Mouse (Mus musculus) adrenal gland (tissue): ENCODE results near the gene Map3k7.

Source experiments
- intact Hi-C: fragments of 180-260 bp; cut with DNase I; formaldehyde crosslinking; loops from one replicate; pipeline ENCODE4 v1.15.1; 2025
- long read RNA-seq, 2 experiments: library from polyadenylated mRNA; unstranded; transcript quantifications; one replicate each; pipeline ENCODE4 v2.0.0; 2020; ENCODE audit warnings: borderline replicate concordance in 1 of 2; ENCODE audit not compliant: insufficient replicate concordance in 1 of 2

Map3k7 gene
- long read RNA-seq, experiment 1, partial matches to known transcripts, result 1 of 2 reads
- long read RNA-seq, experiment 1, other reads (novel, unspliced or antisense), result 1 of 2 reads
- long read RNA-seq, experiment 2, partial matches to known transcripts, result 3 of 6 reads
- long read RNA-seq, experiment 2, other reads (novel, unspliced or antisense), result 3 of 6 reads

DNA sequence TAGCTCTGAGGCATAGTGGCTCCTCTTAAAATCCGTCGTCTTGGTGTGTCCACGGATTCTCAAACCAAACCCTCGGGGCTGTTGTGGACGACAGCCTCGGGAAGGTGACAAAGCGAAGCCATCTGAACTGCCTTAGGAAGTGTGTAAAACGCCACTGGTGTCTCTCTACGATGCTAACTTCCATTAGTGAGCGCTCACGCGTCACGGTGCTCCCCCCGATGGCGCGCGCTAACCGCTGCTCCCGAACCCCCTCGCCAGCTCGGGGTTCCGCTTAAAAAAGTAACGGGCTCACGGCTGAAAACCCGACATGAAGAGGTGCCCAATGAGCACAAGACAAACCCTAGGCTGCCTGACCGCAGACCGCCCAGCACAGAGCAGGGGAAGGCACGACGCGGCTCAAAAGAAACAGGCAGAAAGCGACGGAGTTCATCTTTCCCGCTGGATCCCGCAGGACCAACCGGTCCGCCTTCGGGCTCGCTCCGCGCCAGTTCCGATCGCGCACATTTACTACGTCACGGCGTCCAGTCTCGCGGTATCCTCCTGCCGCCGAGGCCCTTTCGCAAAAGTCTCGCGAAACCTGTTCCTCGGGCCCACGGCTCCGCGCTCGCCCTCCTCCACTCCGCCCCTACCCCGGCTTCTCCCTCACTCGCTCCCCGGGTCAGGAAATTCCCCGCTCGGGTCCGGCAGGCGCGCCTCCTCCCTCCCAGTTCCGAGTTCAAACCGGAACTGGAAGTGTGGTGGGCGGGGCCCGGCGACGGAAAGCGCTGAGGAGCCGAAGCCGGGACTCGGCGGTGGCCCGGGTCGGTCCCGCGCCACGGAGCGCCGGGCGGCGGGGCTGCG is at the start of gene Map3k7:
Map3k7 (plus strand) TSS at position 744 of the 840 bp plus-strand sequence.
- intact Hi-C loops, result no loop called here

DNA sequence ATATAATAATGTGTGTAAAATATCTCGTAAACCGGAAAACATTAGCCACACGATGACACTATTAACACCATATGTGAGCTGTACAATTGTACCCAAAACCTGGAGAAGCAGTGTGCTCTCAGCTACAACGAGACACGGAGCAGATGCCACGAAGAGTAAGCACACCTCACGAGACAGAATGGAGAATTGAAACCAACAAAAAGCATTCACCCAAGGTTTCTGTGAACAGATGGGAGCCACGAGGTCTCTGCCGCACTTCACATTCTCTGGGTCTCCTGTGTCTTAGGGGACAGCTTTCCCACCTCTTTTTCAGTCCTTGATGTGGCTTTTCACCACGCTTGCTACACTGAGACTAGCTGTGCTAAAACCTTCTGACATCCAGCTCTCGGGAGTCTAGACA is 48.8 kb upstream of the Map3k7 start:
- intact Hi-C loops, result no loop called here

DNA sequence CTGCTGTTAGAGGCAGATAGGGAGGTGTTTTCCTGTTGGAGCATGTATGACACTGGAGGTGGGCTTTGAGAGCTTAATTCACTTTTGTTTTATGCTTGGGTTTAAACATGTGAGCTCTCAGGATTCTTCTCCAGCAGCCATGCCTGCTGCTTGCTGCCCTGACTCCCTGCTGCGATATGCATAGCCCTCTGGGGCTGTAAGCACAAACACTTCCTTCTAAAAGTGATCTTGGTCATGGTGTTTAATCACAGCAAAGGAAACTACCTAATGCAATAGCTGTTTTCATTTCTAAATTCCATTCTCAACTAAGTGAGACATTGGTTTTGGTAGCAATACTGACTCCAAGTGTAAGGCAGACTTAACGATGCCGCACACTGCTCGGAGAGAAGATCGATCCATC is 45.2 kb upstream of the Map3k7 start:
- intact Hi-C loops, result no loop called here

DNA sequence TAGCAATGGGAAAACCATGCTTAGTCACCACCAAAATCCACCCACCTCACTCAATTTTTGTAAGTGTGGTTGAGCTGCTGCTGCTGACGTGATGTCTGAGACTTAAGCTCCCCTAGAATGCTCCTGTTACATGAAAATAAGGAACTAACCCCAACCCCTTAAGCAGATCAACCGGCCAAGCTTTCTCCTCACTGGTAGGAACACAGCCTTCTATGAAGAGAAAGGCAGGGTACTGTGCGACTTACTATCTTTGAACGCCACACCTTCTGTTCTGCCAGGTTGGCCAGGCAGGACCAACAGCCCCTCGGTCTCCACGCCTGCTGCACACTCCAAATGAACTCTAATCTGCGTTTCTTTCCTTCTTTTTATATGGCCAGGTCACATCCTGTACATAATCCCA is 41.7 kb upstream of the Map3k7 start:
- intact Hi-C loops, result no loop called here

DNA sequence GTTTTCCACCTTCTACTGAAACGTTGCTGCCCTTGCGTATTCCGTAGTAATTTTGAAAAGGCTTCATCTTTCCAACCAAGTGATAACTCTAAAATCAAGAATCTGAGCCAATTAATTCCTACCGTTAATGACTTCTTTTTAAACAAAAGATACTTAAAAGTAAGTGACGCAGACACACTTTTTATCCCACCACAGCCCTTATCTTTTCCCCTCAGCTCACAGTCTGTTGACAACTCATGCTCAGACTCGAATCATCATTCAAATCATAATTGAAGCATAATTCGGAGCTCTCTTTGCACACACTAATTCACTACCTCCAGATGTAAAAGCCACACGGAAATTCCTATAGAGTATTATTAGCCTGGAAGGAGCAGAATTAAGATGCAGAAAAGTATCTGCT is 40.5 kb upstream of the Map3k7 start:
- intact Hi-C loops, result no loop called here

DNA sequence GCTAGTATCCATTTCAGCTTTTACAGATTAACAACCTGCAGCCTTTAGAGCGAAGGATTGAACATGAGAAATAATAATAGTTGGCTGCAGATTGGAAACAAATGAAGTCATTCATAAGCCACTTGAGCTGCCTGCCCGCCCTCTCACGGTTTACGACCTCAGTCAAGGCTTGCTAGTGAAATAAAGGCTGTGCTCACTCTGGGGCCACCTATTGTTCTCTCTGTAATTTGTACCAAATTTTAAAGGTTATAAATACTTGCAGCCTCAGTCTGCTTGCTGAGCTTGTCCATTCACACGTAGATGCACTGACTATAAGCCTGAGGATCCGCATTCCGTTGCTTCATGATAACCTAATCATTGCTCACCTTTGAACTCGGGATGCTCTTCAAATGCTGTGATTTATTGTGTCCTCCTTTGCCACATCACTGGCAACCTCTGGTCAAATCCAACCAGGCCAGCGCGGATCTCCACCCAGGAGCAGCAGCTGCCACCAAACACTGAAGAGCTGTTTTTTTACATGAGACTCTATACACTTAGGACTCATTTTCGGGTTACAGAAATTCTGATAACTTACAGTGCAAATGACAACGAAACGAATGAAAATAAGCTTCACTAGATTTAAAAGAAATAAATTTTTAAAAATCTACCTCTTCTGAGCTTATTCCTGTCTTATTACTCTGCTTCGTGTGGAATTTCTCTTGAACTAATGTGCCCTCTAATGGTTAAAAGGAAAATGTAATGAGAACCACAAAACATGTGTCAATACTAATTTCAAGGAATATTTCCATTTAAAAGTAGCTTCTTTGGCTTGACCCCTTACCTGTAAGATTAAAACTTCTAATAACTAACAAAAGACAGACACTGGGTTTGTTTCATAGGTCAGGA is 39.4 kb upstream of the Map3k7 start:
- intact Hi-C loops, result no loop called here

DNA sequence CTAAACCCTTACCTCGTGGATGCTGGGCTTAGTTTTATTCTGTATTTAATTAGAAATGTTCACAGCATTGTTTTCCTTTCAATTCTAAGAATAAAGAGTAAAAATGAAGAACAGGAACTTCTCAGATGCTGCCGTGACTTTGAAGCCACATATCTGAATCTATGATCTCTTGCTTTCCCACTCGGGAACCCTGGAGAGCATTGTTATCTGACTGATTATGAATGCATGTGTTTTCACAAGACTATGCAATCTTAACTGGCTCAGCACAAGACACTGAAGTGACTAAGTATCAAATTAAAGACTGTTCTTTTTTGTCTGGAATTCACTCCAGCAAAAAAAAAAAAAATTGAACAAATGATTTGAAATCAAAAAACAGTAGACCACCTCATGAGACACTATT is 30.7 kb upstream of the Map3k7 start:
- intact Hi-C loops, result loop anchor here (10.0 kb wide), 1 partner anchor 108 kb away; no protein-coding TSS in a partner anchor

DNA sequence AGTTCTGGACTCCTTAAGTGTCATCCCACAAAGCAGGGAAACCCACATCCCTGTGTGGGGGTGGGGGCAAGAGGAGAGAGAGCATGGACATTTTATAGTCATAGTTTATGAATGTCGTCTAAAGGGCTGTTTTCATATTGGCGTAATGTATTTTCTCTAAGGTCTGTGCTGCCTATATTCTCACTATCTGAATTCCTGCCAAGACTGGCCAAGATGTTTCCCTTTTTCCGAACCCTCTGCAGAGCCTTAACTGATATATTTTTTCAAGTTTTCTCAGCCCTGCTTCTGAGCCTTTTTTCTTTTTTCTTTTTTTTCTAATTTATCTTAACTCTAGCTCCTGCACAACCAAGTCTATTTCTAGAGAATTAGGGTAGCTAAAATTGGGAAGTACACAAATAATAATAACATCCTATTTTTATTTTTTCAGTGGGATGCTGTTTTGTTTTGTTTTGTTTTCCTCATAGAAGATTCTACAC is 28.0 kb upstream of the Map3k7 start:
- intact Hi-C loops, result loop anchor here (10.0 kb wide), 1 partner anchor 111 kb away; no protein-coding TSS in a partner anchor

DNA sequence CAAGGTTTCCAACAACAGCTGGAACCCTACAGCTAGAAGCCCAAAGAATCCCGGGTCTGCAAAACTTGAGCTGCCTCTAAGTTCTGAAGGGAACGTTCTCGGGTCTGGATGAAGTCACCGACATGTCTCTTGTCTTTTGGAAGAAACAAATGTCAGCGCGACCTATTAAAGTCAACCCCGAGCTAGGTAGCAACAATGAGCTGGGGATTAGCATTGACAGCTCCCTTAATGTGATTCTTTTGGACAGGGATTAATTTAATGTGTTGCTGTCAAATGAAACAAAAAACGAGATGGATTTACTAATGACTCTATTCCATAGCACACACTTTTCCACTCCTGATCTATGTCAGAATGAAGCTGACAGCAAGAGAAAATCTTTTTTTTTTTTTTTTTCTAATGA is 27.5 kb upstream of the Map3k7 start:
- intact Hi-C loops, result loop anchor here (10.0 kb wide), 1 partner anchor 112 kb away; no protein-coding TSS in a partner anchor

DNA sequence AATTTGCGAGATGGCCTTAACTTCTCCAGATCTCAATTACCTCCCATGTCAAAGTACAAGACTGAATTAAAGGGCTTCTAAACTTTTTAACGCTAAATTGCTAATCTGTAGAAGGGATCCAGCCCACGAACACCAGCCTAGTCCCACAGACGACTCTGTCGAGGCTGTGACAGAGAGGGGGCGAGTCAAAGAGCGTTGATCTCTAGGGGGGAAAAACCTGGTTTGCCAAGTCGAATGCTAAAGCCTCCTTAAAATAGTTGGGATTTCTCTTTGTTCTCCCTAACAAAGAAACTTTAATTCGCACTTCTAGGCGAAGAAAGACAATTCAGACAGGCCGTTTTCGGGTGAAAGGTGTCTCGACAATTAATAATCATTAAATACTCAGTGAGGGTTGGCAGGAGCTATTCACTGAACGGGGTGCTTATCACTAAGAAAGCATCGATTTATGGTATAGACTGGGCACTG is 27.0 kb upstream of the Map3k7 start:
- intact Hi-C loops, result loop anchor here (10.0 kb wide), 1 partner anchor 112 kb away; no protein-coding TSS in a partner anchor

DNA sequence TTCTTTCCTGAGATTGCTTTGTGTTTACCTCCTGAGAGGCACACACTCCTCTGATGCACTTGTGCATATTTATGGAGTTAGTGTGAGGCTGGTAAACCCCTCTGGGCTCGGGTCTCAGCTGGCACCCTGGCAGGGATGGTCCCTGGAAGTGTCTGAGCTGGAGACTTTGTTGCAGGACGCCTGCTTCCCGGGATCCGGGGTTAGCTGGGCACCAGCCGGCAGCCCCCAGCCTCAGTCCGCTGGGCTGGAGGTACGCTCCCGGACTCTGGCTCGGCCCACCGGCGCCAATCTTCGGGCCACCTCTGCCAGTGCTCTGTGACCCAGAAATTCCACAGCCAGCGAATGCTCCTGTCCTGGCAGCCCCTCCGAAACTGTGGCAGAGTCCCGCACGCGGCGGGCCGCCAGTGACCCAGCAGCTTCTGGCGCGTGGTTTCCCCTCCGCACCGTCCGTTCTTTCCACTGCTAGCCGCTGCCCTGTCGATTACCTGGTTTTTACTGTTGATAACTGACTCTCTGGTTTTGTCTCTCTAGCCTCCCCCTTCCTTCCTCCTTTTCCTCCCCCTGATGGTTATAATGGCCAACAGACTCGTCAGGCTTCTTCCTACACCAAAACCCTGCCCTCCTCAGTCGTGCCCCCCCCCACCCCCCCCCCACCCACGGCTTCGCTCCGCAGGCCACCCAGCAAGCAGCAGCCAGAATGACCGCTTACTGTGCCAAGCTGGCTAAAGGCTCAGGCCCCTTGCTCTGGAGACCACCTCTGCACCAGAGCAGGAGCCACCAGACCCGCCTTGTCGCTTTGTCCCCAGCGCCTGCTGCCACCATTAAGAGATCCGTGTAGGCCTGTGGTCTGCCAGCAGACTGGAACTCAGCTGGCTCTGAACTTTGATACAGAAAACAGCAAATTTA is 26.3 kb upstream of the Map3k7 start:
- intact Hi-C loops, result loop anchor here (10.0 kb wide), 1 partner anchor 113 kb away; no protein-coding TSS in a partner anchor

DNA sequence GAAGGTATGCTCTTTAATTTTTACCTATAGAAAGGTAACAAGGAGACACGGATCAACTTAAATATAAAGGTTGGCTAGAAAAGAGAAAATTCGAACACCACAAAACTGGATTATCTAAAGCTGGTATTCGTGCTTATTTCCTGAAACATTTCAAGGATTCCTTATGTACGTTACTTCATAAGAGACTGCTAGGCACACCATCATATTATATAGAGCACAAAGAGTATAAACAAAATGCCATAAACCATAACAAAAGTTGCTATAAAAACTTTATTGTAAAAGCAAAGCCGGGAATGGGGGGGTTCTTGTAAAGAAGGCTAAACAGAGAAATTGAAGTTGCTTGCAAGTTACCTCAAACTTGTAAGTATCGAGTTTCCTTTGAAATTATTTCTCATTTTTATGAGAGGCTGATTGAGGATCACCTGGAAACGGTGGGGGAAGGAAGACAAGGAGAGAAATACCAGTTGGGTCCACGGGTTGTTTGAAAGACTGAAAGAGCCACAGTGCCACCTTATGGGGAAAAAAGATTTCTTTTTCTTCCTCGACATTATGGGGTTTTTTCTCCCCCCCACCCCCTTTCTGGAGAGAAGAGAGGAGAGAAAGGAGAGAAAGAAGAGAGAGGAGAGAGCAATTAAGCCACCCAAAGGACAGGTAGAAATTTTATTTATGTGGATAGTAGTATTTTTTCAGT is 25.3 kb upstream of the Map3k7 start:
- intact Hi-C loops, result loop anchor here (10.0 kb wide), 1 partner anchor 114 kb away; no protein-coding TSS in a partner anchor

DNA sequence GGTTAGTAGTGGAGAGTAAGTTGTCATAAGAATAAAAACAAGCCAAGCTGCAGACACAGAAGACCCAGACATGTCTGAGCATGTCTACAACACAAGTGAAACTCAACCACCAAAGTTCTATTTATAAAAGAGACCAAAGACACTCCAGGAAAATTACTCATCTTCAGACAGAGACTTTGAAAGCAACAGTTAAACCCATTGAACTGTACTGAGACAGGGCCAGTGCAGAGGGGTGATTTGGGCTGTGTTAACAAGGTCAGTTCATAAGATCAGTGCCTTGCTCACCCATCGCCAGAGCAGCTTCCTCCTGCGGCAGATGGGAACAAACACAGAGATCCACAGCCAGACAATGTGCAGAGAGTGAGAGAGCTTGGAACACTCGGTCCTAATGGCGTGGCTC is 22.3 kb upstream of the Map3k7 start:
- intact Hi-C loops, result no loop called here

DNA sequence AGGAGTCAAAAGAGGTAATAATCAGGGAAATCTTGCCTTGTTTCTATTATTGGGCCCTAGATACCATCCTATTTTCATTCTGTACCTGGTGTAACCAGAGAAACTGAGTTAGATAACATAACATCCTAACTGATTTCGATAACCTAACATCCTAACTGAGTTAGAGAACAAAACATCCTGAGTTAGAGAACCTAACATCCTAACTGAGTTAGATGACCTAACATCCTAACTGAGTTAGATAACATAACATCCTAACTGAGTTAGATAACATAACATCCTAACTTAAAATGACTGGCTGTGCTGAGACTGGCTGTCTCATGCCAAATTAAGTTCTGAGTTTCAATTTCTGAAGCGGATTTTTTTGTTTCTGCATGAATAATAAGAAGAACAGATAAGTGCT is 20.9 kb upstream of the Map3k7 start:
- intact Hi-C loops, result no loop called here

DNA sequence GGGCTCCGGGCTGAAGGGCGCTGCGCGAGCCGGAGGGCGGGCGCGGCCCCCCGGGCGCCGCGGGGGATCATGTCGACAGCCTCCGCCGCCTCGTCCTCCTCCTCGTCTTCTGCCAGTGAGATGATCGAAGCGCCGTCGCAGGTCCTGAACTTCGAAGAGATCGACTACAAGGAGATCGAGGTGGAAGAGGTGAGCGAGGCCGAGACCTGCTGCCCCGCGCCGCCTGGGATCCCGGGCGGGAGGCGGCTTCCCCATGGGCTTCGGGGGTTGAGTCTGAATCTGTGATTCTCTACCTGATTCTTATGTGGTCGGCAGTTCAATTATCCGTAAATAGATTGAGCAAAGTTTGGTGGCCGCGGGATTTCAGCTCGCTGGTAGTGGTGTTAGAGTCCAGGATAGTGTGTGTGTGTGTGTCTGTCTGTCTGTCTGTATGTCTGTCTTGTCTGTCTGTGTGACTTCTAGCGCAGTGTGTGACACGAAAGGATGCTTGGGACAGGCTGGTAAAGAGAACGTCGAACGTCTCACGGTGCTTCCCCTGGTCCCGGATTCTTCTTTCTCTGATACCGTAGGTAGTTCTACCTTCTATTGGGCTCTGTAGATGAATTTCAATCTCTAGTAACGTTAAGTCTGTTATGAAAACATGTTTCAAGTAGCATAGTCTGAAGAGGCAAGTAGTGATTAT is 438 bp downstream of the Map3k7 start:
- intact Hi-C loops, result no loop called here

DNA sequence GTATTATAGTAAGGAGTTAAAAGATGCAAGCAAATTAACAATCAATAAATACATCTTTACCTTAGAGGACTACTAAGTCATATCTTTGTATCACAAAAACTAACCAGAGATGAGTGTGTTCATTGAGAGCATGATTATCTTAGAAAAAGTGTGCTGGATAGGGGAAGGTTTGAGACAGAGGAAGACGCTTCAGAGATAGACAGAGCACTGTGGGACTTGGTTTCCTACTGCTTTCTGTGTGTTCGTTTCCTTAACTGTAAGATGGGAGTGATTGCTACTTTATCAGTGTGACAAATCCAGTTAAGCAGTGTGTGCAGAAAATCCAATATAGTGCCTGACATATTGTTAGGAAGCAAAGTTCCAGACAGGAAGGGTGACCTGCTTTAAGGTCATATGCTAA is 1.3 kb downstream of the Map3k7 start:
- intact Hi-C loops, result no loop called here

DNA sequence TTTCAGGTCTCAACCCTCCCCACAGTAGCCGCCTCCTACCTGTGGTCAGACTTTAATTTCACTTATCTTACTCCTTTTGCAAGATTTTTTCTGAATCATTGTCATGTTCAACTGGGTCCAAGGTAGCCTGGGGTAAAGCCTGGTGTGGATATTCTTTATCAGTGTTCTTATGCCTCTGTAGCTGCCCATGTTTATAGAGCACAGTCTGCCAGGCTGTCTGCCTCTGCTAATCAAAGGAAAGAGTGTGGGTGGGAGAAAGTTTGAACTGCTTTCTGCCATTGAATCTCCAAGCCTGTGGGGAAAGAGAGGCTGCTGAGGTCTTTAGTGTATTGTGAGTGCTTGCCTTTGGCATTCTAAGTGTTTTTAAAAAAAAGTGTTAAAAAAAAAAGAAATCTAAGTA is 7.5 kb downstream of the Map3k7 start:
- intact Hi-C loops, result no loop called here

DNA sequence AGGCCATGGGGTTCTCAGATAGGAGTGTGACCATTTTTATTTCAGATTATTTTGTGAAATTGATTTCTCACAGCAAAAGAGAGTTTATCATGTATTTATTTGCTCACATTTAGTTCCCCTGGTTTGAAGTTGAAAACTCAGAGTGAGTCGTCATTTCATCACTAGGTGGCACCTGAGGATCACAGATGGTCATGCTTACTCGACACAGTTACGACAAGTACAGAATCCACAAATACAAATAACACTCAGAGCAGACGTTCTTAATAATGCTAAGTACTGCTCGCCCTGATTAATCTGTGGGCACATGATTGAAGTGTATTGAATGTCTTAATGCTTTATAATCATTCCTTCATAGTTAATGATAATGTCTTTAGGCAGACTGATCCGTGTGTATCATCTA is 8.3 kb downstream of the Map3k7 start:
- intact Hi-C loops, result no loop called here
